Mouse (Mus musculus) intestine, embryonic 16.5 days (tissue): ENCODE results near the gene Spcs1. TPM values are rescaled to one million over a fixed set of nuclear protein-coding genes. Genes with fewer than 3 reads are reported as not detected.

ENCODE experiments used
- ATAC-seq: fragments of 200-750 bp; cut with Nextera tagmentation; 2 replicates; pipeline ENCODE4 v1.8.0; 2017; ENCODE audit warnings: moderate TSS enrichment, moderate library complexity
- H3K27ac ChIP-seq: fragments of 300-500 bp; sonication (generic); 2 replicates; pipeline ENCODE4 v1.5.1; 2014; ENCODE audit warnings: mild to moderate bottlenecking, low read length
- H3K27me3 ChIP-seq: fragments of 300-500 bp; sonication (generic); replicated peaks from 2 replicates; pipeline ENCODE4 v1.6.1; 2014; ENCODE audit warnings: low read length, control low read depth, mixed read lengths; ENCODE audit not compliant: control insufficient read depth, insufficient read depth
- H3K36me3 ChIP-seq: fragments of 300-500 bp; sonication (generic); 2 replicates; pipeline ENCODE4 v1.6.1; 2014; ENCODE audit warnings: low read length, control low read depth; ENCODE audit not compliant: control insufficient read depth, insufficient read depth
- H3K4me1 ChIP-seq: fragments of 300-500 bp; sonication (generic); 2 replicates; pipeline ENCODE4 v1.6.1; 2014; ENCODE audit warnings: low read length, control low read depth, mixed read lengths; ENCODE audit not compliant: control insufficient read depth, insufficient read depth
- H3K4me2 ChIP-seq: fragments of 300-500 bp; sonication (generic); 2 replicates; pipeline ENCODE4 v1.6.1; 2014; ENCODE audit warnings: low read depth, low read length, control low read depth
- H3K4me3 ChIP-seq: fragments of 300-500 bp; sonication (generic); 2 replicates; pipeline ENCODE4 v1.5.1; 2014; ENCODE audit warnings: mild to moderate bottlenecking, low read length
- H3K9ac ChIP-seq: fragments of 300-500 bp; sonication (generic); 2 replicates; pipeline ENCODE4 v1.6.1; 2014; ENCODE audit warnings: low read depth, low read length
- H3K9me3 ChIP-seq: fragments of 300-500 bp; sonication (generic); 2 replicates; pipeline ENCODE4 v1.6.1; 2016; ENCODE audit warnings: low read length, control low read depth; ENCODE audit not compliant: control insufficient read depth
- WGBS: fragments of 180-500 bp; shearing (Covaris S2); extraction: QIAGEN DNeasy Blood & Tissue Kit; methylation state at CpG from one replicate; pipeline ENCODE4 v1.1.7; 2014; 5-methylcytosine and 5-hydroxymethylcytosine counted together
- polyA plus RNA-seq: library from polyadenylated mRNA; unstranded; fragments of >200 nt; fragmentation: Nextera tagmentation; extraction: Ambion mirVana; gene quantifications from 2 replicates; pipeline ENCODE4 v1.2.1, GENCODE M21; 2015

The Spcs1 gene
- 390 and 392 TPM in 2 replicates for polyA plus RNA-seq

GRCm38 (mm10) chr14:31001307-31002205 is at the start of gene Spcs1, which contains the start of gene Glt8d1:
Spcs1 (minus strand) TSS chr14:31001672.
Glt8d1 (plus strand) TSS chr14:31001400.
- peak within 1 kb of the TSS; percentile 97 for H3K9ac ChIP-seq
- no peaks in the 10 kb centered on the region for H3K9me3 ChIP-seq
- peak within 1 kb of the TSS; percentile 94 for H3K27ac ChIP-seq
- peak within 1 kb of the TSS; percentile 70 for H3K4me2 ChIP-seq
- peaks cover 5% of the 10 kb centered on the region for H3K4me1 ChIP-seq
- H3K36me3 ChIP-seq, result no peaks in the 10 kb centered on the region
- H3K27me3 ChIP-seq, result no peaks in the 10 kb centered on the region
- peak within 1 kb of the TSS; percentile 94 for H3K4me3 ChIP-seq
- ATAC-seq, result peak; percentile 95
- WGBS, result under 1% methylated on average over 84 of the region's 84 CpGs

DNA sequence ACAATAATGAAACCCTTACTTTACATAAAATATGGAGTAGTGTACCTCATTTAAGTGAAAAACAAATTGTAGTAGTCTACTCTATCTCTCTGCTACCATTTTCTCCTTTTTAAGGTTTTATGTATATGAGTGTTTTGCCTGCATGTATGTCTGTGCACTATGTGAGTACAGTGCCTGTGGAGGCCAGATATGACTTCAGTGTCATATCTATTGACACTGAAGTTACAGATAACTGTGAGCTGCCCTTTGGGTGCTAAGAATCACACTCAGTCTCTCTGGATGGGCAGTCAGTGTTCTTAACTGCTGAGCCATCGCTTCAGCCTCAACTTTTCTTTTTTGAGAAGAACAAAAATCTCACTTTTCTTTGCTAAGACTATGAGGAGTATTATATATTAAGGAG is 44.3 kb upstream of the Spcs1 start:
- Histone ChIP-seq H3K9me3 (no peaks in the 10 kb centered on the region), H3K4me2 (no peak overlapping the region), H3K9ac (no peak overlapping the region), H3K4me3 (no peak overlapping the region), H3K36me3 (no peaks in the 10 kb centered on the region), H3K27ac (no peak overlapping the region), H3K4me1 (no peaks in the 10 kb centered on the region), H3K27me3 (no peaks in the 10 kb centered on the region)
- ATAC-seq, result peak; percentile 59; the same call in 1 of the 2 replicates
- WGBS, result 96% methylated on average over 1 of the region's 1 CpGs

DNA sequence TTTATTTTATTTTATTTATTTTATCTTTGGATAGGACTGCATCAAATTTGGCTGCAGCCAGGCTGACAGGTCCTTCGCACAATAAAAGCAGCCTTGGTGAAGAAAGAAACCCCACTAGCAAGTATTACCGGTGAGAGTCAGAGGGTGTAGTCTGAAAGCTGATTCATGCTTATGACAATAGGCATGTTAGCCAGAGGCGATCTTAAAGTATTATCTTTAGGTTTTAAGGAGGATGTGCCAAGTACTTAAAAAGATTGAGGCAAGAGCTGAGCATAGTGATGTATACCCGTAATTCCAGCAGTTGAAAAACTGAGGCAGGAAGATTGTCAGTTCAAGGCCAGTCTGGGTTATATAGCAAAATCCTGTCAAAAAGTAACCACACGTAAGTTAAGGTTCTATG is 43.8 kb upstream of the Spcs1 start:
- Histone ChIP-seq H3K4me2 (no peak overlapping the region), H3K9ac (no peak overlapping the region), H3K4me1 (no peaks in the 10 kb centered on the region), H3K27me3 (no peaks in the 10 kb centered on the region), H3K9me3 (no peaks in the 10 kb centered on the region), H3K4me3 (no peak overlapping the region), H3K36me3 (no peaks in the 10 kb centered on the region), H3K27ac (no peak overlapping the region)
- no peak for ATAC-seq
- 94% methylated on average over 5 of the region's 5 CpGs for WGBS

DNA sequence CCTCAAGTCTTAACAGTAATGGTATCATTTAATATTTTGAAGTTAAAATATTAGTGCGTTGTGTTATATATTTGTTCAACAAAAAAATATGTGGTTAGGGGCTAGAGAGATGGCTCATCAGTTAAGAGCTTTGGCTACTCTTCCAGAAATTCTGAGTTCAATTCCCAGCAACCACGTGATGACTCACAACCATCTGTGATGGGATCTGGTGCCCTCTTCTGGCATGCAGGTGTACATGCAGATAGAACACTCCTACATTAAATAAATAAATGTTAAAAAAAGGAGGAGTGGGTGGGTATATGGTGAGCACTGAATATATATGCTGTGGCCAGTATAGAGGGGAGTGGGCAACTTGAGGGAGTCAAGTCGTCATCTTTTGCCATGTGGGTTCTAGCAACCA is 24.3 kb upstream of the Spcs1 start:
- H3K9me3 ChIP-seq, result no peaks in the 10 kb centered on the region
- H3K36me3 ChIP-seq, result peaks cover 14% of the 10 kb centered on the region
- H3K27ac ChIP-seq, result no peak overlapping the region
- no peaks in the 10 kb centered on the region for H3K27me3 ChIP-seq
- no peak overlapping the region for H3K4me2 ChIP-seq
- H3K4me3 ChIP-seq, result no peak overlapping the region
- no peak for ATAC-seq
- H3K9ac ChIP-seq, result no peak overlapping the region
- WGBS, result 80% methylated on average over 3 of the region's 3 CpGs
- peaks cover 2% of the 10 kb centered on the region; the same call in 1 of the 2 replicates for H3K4me1 ChIP-seq

DNA sequence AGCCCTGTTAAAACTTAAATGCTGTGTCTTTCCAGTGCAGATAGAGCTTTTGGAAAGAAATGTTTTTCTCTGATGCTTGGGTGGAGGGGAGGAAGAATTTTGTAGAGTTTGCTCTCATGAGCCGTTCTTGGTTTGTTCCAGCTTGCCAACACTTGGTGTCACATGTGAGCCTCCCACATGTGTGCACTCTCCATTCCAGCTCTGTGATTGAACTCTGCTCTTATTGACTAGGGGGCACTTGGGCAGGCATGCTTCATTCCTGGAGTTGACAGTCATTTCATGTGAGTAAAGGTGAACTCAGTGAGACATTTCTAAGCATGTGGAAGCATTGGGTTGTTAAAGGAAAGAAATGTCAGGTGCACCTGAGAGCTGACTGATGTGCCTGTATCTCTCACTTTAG is 21.1 kb upstream of the Spcs1 start:
- 36% methylated on average over 1 of the region's 1 CpGs for WGBS
- Histone ChIP-seq H3K27ac (no peak overlapping the region), H3K9me3 (no peaks in the 10 kb centered on the region), H3K27me3 (no peaks in the 10 kb centered on the region), H3K4me1 (peaks cover 9% of the 10 kb centered on the region), H3K9ac (no peak overlapping the region), H3K36me3 (peaks cover 9% of the 10 kb centered on the region), H3K4me3 (no peak overlapping the region), H3K4me2 (no peak overlapping the region)
- no peak for ATAC-seq

- WGBS, result 2% methylated on average over 38 of the region's 56 CpGs
- Histone ChIP-seq H3K36me3 (peaks cover 17% of the 10 kb centered on the region; the same call in 1 of the 2 replicates), H3K9ac (peak overlapping the region; percentile 96), H3K4me2 (peak overlapping the region; percentile 59), H3K4me1 (peaks cover 21% of the 10 kb centered on the region), H3K9me3 (no peaks in the 10 kb centered on the region), H3K27me3 (no peaks in the 10 kb centered on the region), H3K27ac (peak overlapping the region; percentile 99), H3K4me3 (peak overlapping the region; percentile 79)
- ATAC-seq, result peak; percentile 96
Observed at GRCm38 (mm10) chr14:31019331-31020205, 18.1 kb upstream of the Spcs1 start.

DNA sequence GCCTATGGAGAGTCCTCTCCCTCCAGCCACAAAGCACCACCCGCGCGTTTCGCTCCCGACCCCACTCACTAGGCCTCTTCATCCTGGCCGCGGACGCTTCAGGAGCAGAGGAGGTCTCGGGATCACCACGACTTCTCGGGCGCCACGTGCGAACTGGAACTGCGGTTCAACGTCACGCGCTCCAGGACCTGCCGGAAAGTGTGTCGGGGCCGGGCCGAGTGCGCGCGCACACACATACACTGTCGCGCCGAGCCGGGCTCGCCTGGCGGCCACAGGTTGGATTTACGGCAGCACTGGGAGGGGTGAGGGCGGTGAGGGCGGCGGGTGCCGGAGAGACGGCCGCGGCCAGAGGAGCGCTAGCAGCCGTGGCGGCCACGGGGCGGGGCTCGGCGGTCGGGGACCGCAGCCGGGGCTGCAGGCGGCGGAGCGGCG is 17.4 kb upstream of the Spcs1 start, which contains the start of the genes Pbrm1 and Gnl3:
Gene Pbrm1 (plus strand): TSS at position 279 of the 432 bp plus-strand sequence.
Gene Gnl3 (minus strand): TSS at position 293 of the 432 bp plus-strand sequence.
- no peaks in the 10 kb centered on the region for H3K9me3 ChIP-seq
- peak within 1 kb of the TSS; percentile 96 for H3K9ac ChIP-seq
- under 1% methylated on average over 44 of the region's 53 CpGs for WGBS
- peaks cover 21% of the 10 kb centered on the region for H3K4me1 ChIP-seq
- peak within 1 kb of the TSS; percentile 99 for H3K27ac ChIP-seq
- peak; percentile 91 for ATAC-seq
- H3K27me3 ChIP-seq, result no peaks in the 10 kb centered on the region
- peak within 1 kb of the TSS; percentile 79 for H3K4me3 ChIP-seq
- H3K36me3 ChIP-seq, result peaks cover 22% of the 10 kb centered on the region
- peak within 1 kb of the TSS; percentile 75 for H3K4me2 ChIP-seq

GRCm38 (mm10) chr14:31017854-31018253 is 16.4 kb upstream of the Spcs1 start:
- Histone ChIP-seq H3K4me1 (peaks cover 21% of the 10 kb centered on the region), H3K9me3 (no peaks in the 10 kb centered on the region), H3K36me3 (peaks cover 27% of the 10 kb centered on the region), H3K27ac (peak overlapping the region; percentile 15; the same call in 1 of the 2 replicates), H3K4me3 (peak overlapping the region; percentile 79), H3K27me3 (no peaks in the 10 kb centered on the region), H3K4me2 (peak overlapping the region; percentile 75), H3K9ac (peak overlapping the region; percentile 96)
- ATAC-seq, result no peak
- WGBS, result 1% methylated on average over 2 of the region's 2 CpGs

DNA sequence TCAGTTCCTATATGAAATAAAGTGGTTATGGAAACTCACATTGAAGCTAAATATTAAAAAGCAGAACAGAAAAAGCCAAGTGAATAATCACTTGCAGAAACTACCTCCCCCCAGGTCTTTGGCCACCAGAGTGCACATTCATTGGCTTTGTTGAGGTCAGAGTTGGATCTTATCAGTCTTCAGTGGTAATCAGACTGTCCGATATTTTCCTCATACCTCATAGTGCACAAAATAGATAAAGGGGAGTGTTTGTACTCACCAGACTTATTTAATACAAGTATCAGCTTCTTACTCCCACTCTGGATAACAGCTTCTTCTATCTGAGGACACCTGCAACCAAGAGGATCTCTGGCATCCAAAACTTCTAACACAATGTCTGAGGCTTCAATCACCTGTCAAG is 14.6 kb upstream of the Spcs1 start:
- H3K27me3 ChIP-seq, result no peaks in the 10 kb centered on the region
- peaks cover 19% of the 10 kb centered on the region for H3K4me1 ChIP-seq
- no peak overlapping the region for H3K9ac ChIP-seq
- H3K4me2 ChIP-seq, result no peak overlapping the region
- H3K4me3 ChIP-seq, result no peak overlapping the region
- 64% methylated on average over 1 of the region's 1 CpGs for WGBS
- no peak for ATAC-seq
- no peak overlapping the region for H3K27ac ChIP-seq
- peaks cover 37% of the 10 kb centered on the region for H3K36me3 ChIP-seq
- H3K9me3 ChIP-seq, result no peaks in the 10 kb centered on the region
